Mouse (Mus musculus) spleen, adult 2 months (tissue): ENCODE data around the gene Hist2h2ac. TPM values are rescaled to one million over a fixed set of nuclear protein-coding genes. Genes with fewer than 3 reads are reported as not detected.
"Not testable (repeated sequence)": the region's sequence is repeated elsewhere in the genome, so short reads cannot be mapped to it uniquely, and the experiment has no call there.

Experiments
- DNase-seq, 2 experiments: peaks; one replicate each; pipeline versions ENCODE4 v3.0.0 to v3.0.0-alpha.2; 2012 to 2021; ENCODE audit warnings: low spot score in 2 of 2, low read depth in 1 of 2
- H3K27ac ChIP-seq: fragments of 200-500 bp; 2 replicates; pipeline ENCODE4 v1.5.1; 2012; ENCODE audit warnings: low read length, inconsistent platforms; ENCODE audit not compliant: insufficient read depth
- H3K27me3 ChIP-seq: fragments of 200-500 bp; 2 replicates; pipeline ENCODE4 v1.6.1; 2012; ENCODE audit warnings: mild to moderate bottlenecking, moderate library complexity, low read length, inconsistent platforms; ENCODE audit not compliant: control insufficient read depth, insufficient read depth
- H3K36me3 ChIP-seq: fragments of 200-500 bp; 2 replicates; pipeline ENCODE4 v1.6.1; 2012; ENCODE audit warnings: mild to moderate bottlenecking, low read length, inconsistent platforms; ENCODE audit not compliant: control insufficient read depth, insufficient read depth
- H3K4me1 ChIP-seq: fragments of 200-500 bp; 2 replicates; pipeline ENCODE4 v1.6.1; 2011; ENCODE audit warnings: inconsistent platforms; ENCODE audit not compliant: control insufficient read depth, insufficient read depth, insufficient read length
- H3K4me3 ChIP-seq: fragments of 200-500 bp; 2 replicates; pipeline ENCODE4 v1.5.1; 2011; ENCODE audit warnings: mild to moderate bottlenecking, inconsistent platforms; ENCODE audit not compliant: insufficient read depth, insufficient read length; ENCODE audit errors: extremely low read depth
- CTCF ChIP-seq: fragments of 200-500 bp; IDR thresholded peaks from 2 replicates; pipeline ENCODE4 v1.5.1; 2011; ENCODE audit warnings: mild to moderate bottlenecking, inconsistent platforms; ENCODE audit not compliant: insufficient read depth, insufficient read length, insufficient replicate concordance; ENCODE audit errors: extremely low read depth
- POLR2A ChIP-seq: fragments of 200-500 bp; IDR thresholded peaks from 2 replicates; pipeline ENCODE4 v1.6.1; 2011; ENCODE audit warnings: low read depth, low read length, inconsistent platforms
- WGBS: fragments of 180-500 bp; shearing (Covaris S2); methylation state at CpG from one replicate; pipeline ENCODE4 v1.1.7; 2018; 5-methylcytosine and 5-hydroxymethylcytosine counted together
- polyA plus RNA-seq: library from polyadenylated mRNA; depleted of rRNA; stranded (reverse); fragments of >200 nt; gene quantifications from 2 replicates; pipeline ENCODE4 v1.2.3, GENCODE M21; 2012

Hist2h2ac gene
- polyA plus RNA-seq, 1 experiment, result 31.1 TPM

DNA sequence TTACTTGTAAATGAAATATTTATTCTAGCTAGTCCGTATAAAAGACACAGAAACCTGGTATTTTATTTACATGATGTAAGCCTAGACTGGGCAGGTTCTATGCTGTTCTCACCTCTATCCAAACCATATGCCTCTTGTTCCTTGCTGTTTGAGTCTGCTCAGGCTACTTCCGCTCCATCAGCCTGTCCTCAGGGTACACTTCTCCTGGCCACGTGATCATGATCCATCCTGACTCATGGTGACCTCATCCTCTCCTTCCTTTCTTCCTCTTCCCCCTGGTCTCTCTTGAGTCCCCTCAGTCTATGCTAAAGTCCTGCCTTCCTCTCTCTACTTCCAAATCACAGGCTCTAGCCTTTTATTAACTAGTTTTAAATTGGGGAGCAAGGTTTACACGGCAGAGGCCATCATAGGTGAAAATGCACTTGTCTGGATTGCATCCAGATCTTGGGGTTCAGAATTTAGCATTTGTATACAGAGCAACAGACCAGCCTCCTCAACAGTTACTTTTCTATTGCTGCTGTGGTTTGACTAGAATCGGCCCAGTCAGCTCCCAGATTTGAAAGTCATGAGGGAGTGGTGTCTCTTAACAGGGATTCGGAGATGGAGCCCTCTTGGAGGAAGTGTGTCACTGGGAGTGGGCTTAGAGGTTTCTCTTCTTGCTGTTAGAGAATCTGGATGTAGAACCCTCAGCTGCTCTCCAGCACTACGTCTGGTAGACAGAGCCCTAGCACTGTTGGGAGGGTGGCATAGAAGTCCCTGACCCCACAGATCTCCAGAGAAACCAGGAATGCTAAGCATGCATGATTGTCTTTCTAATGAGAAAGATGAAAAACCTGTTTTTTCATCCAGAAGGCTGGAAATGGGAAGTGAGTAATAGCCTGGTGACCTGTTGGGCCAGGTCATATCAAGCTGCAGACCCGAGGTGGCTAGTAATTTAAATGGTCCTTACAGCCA, 6.3 kb upstream of the Hist2h2ac start:
- Histone ChIP-seq H3K4me3 (no peak overlapping the region), H3K27me3 (no peaks in the 10 kb centered on the region), H3K27ac (no peak overlapping the region), H3K4me1 (peaks cover 6% of the 10 kb centered on the region), H3K36me3 (no peaks in the 10 kb centered on the region)
- DNase-seq, result no peak
- WGBS, result 76% methylated on average over 8 of the region's 8 CpGs
- no peak for TF ChIP-seq POLR2A
- no peak for TF ChIP-seq CTCF

DNA sequence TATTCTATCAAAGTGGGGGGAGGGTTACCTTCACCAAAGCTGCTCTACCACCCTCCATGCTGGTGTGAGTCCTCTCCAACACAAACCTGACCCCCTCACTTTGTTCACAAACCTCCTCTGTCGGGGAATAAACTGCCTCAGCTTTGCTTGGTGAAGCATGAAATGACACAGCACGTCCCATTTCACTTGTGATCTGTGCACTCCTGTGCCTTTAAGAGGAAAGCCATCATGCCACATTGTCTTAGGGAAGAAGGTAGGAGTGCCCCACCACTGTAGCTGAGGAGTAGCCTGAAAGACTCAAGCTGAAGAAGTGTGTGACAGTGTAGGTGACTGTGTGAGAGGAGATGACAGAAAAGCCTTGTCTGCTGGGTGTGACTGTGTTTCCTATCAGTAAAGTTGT, 4.7 kb upstream of the Hist2h2ac start:
- H3K36me3 ChIP-seq, result no peaks in the 10 kb centered on the region
- WGBS, result 33% methylated on average over 2 of the region's 2 CpGs
- DNase-seq, result no peak
- no peak overlapping the region for H3K4me3 ChIP-seq
- H3K27me3 ChIP-seq, result no peaks in the 10 kb centered on the region
- H3K4me1 ChIP-seq, result peaks cover 6% of the 10 kb centered on the region
- H3K27ac ChIP-seq, result no peak overlapping the region
- TF ChIP-seq POLR2A (no peak), CTCF (no peak)

DNA sequence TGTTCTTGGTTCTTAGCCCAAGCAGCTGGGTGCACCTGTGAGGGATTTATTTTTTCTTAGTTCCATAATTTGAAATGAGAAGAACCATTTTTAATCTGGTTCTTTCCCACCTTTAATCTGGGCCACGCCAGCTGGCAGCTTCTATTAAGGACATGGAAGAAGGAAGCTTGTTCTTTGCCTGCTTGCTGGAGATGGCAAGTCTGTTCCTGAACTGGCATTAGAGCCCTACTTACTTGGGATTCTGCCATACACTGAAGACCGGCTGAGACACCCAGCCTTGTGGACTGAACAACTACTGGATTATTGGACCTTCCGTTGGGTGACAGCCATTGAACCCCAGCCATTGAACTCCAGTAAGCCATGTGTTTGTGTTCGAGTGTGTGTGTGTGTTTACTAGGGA, 2.1 kb upstream of the Hist2h2ac start:
- Histone ChIP-seq H3K4me3 (no peak overlapping the region), H3K27ac (no peak overlapping the region), H3K36me3 (no peaks in the 10 kb centered on the region), H3K27me3 (no peaks in the 10 kb centered on the region), H3K4me1 (peaks cover 9% of the 10 kb centered on the region)
- no peak for DNase-seq
- TF ChIP-seq POLR2A (no peak), CTCF (no peak)
- 92% methylated on average over 4 of the region's 4 CpGs for WGBS

DNA sequence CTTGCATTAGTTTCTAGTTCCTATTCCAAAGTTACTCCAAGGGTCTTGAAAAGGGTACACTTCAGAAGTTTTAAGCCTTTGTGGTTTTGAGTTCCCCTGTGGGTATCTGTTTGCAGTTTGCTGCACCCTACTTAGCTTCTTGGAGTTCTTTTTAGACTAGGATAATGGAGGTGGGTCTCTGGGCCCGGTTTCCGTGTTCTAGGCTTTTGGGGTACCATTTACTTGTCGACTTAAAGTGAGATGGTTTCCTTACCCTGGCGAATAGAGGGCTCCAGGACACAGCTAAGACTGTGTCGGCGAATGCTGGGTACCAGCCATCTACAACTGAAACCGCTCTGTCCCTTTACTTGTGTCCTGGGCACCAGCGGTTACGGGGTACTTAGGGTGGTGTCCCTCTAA, 959 bp upstream of the Hist2h2ac start:
- no peak for DNase-seq
- WGBS, result 3% methylated on average over 9 of the region's 9 CpGs
- Histone ChIP-seq H3K4me1 (peaks cover 9% of the 10 kb centered on the region), H3K4me3 (peak overlapping the region; percentile 69), H3K27me3 (no peaks in the 10 kb centered on the region), H3K36me3 (no peaks in the 10 kb centered on the region), H3K27ac (peak overlapping the region; percentile 97)
- TF ChIP-seq POLR2A (no peak), CTCF (no peak)

DNA sequence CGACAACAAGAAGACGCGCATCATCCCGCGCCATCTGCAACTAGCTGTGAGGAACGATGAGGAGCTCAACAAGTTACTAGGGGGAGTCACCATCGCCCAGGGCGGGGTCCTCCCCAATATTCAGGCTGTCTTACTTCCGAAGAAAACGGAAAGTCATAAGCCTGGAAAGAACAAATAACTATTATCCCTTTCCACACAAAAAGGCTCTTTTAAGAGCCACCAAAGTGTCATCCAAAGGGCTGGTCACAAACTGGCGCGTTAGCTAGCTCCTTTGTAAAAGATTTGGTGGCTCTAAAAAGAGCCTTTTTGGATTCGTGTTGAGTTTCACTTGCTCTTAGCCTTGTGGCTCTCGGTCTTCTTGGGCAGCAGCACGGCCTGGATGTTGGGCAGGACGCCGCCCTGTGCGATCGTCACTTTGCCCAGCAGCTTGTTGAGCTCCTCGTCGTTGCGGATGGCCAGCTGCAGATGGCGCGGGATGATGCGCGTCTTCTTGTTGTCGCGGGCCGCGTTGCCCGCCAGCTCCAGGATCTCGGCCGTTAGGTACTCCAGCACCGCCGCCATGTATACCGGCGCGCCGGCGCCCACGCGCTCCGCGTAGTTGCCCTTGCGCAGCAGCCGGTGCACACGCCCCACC, 432 bp downstream of the Hist2h2ac start:
- H3K27ac ChIP-seq, result peak overlapping the region; percentile 100
- peak overlapping the region; percentile 85 for H3K4me3 ChIP-seq
- not testable (repeated sequence) for H3K36me3 ChIP-seq, H3K4me1 ChIP-seq, H3K27me3 ChIP-seq
- under 1% methylated on average over 31 of the region's 47 CpGs for WGBS
- DNase-seq, result peak; percentile 21 to 45

DNA sequence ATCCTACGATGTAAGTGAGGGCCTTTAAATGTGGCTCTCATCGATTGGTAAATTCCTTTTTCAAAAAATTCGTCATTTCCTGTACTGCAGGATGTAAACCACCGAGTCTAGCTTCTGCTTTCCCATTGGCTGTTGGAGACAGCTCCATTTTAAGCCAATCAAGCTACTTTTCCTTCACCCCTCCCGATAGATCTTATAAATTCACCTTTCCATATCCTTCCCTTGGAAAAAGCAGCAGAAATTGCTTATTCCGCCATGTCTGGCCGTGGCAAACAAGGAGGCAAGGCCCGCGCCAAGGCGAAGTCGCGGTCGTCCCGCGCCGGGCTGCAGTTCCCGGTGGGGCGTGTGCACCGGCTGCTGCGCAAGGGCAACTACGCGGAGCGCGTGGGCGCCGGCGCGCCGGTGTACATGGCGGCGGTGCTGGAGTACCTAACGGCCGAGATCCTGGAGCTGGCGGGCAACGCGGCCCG, 984 bp downstream of the Hist2h2ac start, which contains the start of the genes Bola1 and Hist2h2ab:
Gene Bola1, minus strand, starts transcription at position 49 of the 470 bp plus-strand sequence.
Gene Hist2h2ab, plus strand, starts transcription at position 205 of the 470 bp plus-strand sequence.
- H3K27me3 ChIP-seq, result no peaks in the 10 kb centered on the region
- under 1% methylated on average over 37 of the region's 37 CpGs for WGBS
- H3K4me3 ChIP-seq, result peak within 1 kb of the TSS; percentile 85
- TF ChIP-seq POLR2A, result peak; percentile 18
- TF ChIP-seq CTCF, result no peak
- H3K27ac ChIP-seq, result peak within 1 kb of the TSS; percentile 100
- H3K4me1 ChIP-seq, result peaks cover 9% of the 10 kb centered on the region
- H3K36me3 ChIP-seq, result no peaks in the 10 kb centered on the region
- DNase-seq, result peak; percentile 61 to 82

DNA sequence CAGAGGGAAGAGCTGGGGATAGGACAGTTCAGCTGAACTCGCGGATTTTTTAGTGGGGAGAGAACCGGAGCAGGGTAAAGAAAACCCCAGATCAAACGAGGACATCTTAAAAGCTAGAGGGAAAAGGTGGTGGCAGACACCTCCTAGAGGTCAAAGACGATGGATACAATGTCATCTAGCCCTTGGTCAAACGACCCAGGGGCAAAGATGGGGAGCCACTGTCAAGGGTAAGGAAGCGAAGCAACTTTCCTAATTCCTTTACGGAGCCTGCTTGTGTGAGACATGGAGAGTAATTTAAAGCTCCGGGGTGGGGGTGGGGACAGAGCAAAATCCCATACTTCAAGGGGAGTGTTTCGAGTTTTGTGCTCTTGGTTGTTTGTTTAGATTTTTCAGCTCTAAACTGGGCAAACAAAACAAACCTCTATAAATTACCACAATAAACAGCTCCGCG, 1.5 kb downstream of the Hist2h2ac start:
- peaks cover 9% of the 10 kb centered on the region for H3K4me1 ChIP-seq
- DNase-seq, result peak; percentile 40 to 48
- H3K4me3 ChIP-seq, result peak overlapping the region; percentile 56
- TF ChIP-seq CTCF, result peak; percentile 9; the same call in 1 of the 2 replicates
- TF ChIP-seq POLR2A, result no peak
- no peaks in the 10 kb centered on the region for H3K27me3 ChIP-seq
- peak overlapping the region; percentile 100 for H3K27ac ChIP-seq
- 0% methylated on average over 12 of the region's 12 CpGs for WGBS
- H3K36me3 ChIP-seq, result no peaks in the 10 kb centered on the region
